Mouse (Mus musculus) spleen, postnatal 4 days (tissue): ENCODE measurements around the gene H2afj.

Experiments used
- DNase-seq, 2 experiments: peaks; one replicate each; pipeline ENCODE4 v3.0.0; 2022; ENCODE audit warnings: low spot score in 2 of 2

Gene H2afj

DNA sequence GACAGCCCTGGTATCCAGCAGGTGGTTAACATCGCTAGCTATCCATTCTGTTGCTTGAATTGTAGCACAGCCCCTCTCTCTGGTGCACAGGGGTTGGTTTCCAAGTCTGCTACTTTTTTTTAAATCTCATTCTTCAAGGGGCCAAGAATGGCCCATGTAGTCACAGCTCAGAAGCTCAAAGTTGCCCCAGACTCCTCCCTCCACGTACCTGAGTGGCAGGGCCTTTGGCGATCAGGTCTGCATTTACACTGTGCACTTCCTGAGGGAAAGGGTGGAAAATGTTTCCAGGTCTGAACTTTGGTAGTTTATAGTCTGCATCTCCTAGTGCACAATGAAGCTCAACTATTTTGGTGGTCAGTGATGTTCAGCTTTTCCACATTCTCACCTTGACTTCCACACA is 39.2 kb downstream of the H2afj start:
- DNase-seq, result peak in 1 of 2 experiments; percentile 52

DNA sequence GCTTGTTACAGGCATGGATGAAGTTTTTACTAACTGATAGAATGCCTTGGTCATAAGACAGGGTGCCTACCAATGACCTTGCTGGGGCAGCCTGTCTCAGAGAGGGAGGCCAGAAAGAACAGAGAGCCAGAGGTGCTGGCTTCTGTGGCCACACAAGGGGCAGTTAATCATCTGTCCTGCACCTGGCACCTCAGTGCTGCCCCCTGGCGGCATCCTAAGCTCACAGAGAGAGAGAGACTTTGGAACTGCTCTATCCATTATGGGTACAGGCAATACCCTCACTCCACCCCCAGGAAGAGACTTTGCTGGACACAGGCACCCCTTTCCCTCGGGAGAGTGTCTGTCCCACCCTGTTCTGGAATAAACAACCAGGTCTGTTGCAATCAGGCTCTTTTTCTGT is 39.7 kb downstream of the H2afj start:
- DNase-seq, result peak; percentile 82 to 94

DNA sequence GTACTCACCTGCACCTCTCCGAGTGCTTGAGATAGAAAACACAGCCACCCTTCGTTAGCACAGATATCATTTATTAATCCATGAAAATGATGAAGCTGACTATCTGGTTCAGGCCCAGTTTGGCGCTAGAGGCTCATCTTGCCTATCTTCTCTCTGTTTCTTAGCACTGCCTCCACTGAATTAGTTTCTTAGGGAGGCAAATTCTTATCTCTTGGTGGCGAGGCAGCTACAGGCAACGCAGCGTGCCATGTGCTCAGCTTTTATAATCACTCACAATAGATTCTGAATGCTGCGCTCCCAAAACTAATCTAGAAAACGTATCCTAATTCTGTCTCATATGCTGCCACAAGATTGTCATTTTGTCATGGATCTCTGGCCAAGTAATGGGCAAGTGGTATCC is 40.4 kb downstream of the H2afj start:
- no peak for DNase-seq

DNA sequence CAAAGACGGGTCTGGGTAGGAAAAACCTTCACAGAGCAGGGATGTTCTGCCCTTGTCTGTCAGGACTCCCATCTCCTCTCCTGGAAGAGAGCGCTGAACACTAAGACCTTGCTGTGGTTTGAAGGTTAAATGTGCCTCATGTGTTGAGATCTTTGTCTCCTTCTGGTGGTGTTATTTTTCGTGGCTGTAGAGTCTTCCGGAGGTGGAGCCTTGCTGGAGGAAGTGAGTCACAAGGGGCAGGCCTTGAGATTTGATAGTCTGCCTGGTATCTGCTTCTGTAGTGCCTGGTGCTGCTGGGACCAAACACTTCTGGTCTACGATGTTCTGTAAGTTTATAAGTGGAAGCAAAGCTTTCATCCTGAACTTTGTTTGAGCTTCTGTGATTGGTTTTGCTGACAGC is 40.9 kb downstream of the H2afj start:
- no peak for DNase-seq

DNA sequence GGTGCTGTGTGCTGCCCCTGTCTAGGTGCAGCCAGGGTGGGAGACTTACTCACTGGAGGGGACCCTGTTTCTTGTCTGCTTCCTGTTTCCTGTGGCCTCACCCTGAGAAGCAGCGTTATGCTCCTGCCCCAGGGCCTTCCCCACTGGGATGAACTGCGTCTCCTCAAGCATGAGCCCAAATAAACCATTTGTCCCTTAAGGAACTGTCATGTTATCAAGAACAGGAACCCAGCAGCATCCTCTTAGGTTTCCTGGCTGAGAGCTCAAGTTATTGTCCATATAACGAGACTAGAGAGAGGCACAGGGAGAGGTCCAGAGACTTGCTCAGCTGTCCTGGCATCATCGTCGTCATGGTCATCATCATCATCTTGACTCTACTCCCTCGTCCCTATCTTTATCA is 42.2 kb downstream of the H2afj start:
- no peak for DNase-seq

DNA sequence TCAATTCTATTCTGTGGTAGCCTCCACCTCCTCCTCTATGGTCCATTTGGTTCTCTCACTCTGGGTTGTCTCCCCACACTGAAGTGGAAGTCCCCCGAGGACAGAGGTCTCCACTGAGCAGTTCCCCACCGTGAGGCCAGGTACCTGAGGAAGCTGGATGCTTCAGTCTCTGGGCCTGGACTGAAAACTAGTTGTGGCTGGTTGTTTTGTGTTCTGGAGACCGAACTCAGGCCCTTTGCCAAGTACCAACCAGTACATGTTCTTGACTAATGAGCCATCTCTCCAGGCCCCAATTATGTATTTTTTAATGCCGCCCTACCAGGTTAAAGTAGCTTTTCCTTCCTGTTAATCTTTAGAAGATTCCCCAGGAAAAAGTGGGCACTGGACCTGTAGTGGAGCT is 44.3 kb downstream of the H2afj start:
- DNase-seq, result no peak

DNA sequence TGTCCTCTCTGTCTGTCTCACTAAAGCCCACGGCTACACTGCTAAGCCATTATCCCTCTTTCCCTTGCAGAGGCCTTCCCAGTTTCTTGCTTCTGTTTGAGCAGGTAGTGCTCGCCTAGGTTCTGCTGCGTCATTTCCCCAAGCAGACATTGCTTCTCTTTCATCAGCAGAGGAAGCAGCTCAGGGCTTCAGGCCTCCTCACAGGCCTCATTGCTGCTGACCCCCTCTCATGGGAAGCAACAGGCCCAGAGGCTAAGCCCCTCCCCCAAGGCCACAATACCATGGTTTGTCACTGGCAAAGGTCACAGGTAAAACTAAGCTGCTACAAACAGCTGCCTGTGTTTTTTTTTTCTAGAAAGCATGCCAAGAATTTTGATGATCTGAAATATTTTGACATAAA is 44.7 kb downstream of the H2afj start:
- no peak for DNase-seq

DNA sequence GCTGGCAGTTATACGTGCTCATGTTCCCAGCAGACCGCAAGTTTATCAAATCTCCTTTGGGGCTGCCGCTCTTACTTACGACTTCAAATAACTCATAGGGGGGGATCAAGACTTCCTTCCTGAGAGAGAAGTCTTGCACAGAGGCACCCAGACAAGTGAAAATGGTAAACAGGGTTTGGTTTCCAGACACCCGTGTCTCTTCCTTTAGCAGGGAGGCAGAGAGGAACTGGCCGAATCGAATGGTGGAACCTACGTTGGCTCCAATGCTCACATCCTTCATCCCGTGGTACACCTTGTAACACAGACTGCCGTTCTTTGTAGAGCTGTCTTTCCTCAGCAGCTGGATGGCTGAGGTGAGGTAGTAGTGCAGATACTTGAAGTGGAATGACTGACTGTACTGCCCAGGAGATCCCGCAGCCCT is 46.3 kb downstream of the H2afj start:
- DNase-seq, result no peak

DNA sequence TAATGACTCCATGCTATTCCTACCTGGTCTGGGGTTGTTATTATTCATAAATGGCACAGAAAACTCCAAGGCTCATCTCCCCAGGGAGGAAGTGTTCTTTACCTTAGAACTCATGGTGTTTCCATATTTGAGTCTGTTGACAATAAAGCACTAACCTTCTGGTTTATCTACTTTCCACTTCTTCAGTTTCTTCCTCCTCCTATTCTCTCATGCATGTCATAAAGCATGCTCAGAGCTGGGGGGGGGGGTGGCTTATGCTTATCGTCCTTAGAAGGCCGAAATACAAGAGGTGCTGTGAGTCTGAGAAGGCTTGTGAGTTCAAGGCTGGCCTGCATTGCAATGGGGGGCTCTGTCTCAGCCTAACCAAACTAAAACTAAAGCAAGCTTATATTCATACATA is 47.1 kb downstream of the H2afj start:
- no peak for DNase-seq

DNA sequence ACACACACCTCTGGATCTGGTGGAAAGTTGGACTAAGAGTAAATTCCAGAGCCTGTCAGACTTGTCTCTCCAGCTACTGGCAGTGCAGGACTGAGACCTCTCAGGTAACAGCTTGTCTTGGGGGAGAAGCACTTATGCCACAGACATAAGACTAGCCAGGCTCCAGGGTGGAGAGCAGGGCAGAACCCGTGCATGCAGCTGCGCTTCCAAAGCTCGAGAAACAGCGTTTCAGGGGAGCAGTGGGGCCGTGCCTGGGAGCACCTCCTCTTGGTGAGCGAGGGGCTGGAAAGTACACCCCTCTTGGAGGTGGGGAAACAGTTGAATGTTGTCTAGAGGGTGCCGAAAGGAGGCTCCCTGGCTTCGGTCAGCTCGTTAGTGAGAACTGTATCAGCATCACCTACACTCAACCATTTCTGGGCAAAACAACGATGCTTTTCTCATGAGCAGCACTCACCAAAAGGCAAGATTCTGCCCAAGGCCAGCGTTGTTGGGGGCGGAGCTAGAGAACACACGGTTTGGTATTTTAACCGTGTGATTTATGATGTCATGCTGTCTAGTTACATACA is 48.1 kb downstream of the H2afj start:
- peak in 1 of 2 experiments; percentile 64 for DNase-seq

DNA sequence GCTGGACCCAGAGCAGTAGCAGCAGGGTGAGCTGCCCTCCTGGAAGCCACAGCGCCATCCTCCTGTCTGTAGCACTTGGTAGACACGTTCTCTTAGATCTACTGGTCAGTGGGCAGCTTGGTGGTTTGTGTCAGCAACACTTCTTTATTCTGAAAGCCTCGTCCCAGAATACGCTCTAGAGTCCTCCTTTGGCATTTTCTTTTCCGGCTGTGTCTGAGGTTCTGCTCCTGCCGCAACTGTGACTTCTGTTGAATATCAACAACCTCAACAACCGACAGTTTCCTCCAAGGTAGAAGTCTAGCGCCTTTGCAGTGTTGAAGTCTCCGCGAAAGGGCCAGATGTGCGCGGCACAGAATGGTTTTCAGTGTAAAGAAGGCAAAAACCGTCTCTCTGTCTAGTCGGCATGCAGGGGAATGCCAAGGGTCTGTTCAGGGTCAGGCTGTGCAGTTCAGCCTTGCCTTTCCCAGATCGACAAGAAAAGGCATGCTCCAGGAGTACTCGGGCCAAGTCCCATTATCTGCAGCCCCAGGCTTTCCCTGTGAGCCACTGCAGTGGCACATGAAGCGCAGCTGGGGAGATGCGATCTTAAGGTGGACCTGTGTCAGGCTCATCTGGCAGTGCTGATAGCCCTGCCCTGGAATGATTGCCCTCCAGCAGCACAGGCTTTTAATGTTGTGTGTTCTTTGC is 49.3 kb downstream of the H2afj start, which contains the start of gene Art4:
TSS of gene Art4 (minus strand) at position 548 of the 687 bp plus-strand sequence.
- peak; percentile 82 to 86 for DNase-seq

DNA sequence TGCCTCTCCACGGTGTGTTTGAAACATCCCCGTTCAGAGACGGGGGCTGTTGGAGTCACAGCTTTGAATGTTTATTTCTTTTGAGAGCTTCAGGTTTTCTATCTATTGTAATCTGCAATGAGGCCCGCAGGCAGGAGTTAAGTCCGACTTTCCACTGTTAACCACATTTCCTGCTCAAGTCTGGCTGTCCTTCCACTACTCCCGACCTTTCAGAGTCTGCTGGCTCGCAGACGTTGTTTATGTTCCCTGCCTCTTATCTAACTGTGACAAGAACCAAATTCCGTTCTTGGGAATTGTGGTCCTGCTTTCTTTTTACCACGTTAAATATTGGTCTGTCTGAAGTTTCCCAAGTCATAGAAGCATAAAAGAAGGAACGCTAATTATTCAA is 49.8 kb downstream of the H2afj start:
- no peak for DNase-seq

DNA sequence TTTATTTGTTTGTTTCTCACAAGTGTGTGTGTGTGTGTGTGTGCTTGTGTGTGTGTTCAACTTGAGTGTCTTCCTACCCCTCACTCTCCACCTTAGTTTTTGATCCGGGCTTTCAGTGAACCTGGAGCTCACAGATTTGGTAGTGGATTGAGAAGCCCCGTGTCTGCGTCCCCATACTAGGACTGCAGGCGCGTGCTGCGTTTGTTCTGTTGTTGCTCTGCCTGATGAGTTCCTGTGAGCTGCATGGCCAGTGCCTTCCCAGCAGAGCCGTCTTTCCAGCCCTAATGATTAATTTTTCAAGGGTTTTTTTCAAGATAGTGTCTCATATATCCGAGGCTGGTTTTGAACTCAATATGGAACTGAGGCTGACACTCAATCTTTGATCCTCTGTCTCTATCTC is 50.4 kb downstream of the H2afj start:
- DNase-seq, result peak in 1 of 2 experiments; percentile 74
